Mouse (Mus musculus): ENCODE data around the gene Mup1.
"Not testable (repeated sequence)": the region's sequence is repeated elsewhere in the genome, so short reads cannot be mapped to it uniquely, and the experiment has no call there.

Gene Mup1

GRCm38 (mm10) chr4:60501860-60502259, at the start of gene Mup1:
TSS of gene Mup1 (minus strand) at chr4:60501960.
- DNase-seq (ENCODE audit: extremely low spot score, low read depth, low spot score), result not testable (repeated sequence)
